Mouse (Mus musculus): Measurements from ENCODE around the gene Sgms2.

The Sgms2 gene

DNA sequence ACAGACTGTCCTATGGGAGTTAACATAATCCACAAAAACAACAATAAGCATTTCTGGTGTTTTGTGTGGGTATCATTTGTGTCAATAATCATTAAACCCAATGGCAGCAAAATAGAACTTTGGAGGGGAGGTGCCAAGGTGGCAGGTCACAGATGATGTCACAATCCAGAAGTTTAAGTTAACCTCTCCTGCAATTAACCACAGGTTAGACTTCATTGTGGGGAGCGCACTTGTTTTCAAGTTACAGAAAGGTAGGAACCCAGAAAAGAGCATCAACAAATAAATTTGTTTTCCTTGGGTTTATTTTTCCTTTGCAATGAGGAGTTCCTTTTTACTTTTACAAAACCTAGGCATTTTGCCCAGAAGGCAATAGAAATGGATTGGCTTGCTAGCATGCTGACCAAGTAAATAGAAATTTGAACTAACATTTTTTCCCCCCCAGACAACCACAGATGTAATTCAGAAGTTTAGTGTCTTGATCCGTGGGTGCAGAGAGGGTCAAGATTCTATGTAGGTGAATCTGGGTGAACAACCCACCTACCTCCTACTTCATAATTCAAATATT lies at the start of gene Sgms2:
Gene Sgms2, minus strand, starts transcription at position 51 of the 565 bp plus-strand sequence.
- no peak for DNase-seq (ENCODE audit: low read depth, low spot score)

- no peak for DNase-seq (ENCODE audit: low read depth, low spot score)
Observed at GRCm38 (mm10) chr3:131525229-131525628, 34.0 kb upstream of the Sgms2 start.

GRCm38 (mm10) chr3:131524779-131525178 lies 33.6 kb upstream of the Sgms2 start:
- no peak for DNase-seq (ENCODE audit: low read depth, low spot score)

DNA sequence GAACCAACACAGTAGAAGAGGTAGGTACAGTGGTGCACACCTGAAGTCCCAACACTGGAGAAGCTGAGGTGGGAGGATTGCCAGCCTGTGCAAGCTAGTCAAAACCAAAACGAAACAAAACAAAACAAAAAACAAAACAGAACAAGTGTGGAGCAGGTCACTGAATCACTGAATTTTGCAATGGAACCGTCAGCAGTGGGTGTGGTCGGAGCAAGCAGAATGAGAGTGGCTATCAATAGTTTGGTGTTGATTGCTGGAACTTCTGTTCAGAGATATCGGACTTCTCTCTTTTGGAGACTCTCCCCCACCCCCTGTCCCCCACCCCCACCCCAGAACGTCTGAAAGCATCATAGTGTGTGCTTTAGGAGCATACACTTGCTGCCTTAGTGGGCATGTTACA lies 33.0 kb upstream of the Sgms2 start:
- no peak for DNase-seq (ENCODE audit: low read depth, low spot score)

DNA sequence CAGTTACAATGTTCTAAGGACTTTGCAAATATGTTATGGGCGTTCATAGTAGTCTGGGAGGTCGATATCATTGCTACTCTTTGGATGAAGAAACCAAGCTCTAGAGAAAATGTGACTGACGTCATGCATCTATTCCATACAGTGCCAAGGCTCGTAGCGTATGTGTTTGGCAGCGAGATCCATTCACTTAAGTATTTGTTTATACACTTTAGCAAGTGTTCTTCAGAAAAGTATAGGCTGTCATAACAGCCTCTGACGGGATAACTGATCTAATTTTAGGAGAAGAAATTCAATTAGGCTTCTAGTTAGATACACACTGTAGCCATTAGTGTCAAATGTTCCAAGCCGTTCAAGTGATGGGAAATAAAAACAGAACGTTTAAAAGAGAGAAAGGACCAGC lies 32.5 kb upstream of the Sgms2 start:
- no peak for DNase-seq (ENCODE audit: low read depth, low spot score)

GRCm38 (mm10) chr3:131522243-131522642 lies 31.0 kb upstream of the Sgms2 start:
- no peak for DNase-seq (ENCODE audit: low read depth, low spot score)

DNA sequence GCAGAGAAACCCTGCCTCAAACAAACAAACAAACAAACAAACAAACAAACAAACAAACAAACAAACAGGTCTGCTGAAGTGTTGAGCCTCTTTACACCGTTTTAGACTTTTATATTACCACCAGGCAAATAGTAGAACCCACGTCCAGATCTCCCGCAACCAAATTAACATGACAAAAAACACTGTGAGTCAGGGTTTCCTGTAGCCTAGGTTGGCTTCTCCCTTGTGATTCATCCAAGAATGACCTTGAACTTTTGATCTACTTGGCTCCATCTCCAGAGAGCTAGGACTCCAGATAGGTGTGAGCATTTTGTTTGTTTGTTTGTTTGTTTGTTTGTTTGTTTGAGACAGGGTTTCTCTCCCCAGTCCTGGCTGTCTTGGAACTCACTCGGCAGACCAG lies 30.0 kb upstream of the Sgms2 start:
- DNase-seq (ENCODE audit: low read depth, low spot score) = no peak

- no peak for DNase-seq (ENCODE audit: low read depth, low spot score)
Observed at GRCm38 (mm10) chr3:131517756-131518155, 26.5 kb upstream of the Sgms2 start.

DNA sequence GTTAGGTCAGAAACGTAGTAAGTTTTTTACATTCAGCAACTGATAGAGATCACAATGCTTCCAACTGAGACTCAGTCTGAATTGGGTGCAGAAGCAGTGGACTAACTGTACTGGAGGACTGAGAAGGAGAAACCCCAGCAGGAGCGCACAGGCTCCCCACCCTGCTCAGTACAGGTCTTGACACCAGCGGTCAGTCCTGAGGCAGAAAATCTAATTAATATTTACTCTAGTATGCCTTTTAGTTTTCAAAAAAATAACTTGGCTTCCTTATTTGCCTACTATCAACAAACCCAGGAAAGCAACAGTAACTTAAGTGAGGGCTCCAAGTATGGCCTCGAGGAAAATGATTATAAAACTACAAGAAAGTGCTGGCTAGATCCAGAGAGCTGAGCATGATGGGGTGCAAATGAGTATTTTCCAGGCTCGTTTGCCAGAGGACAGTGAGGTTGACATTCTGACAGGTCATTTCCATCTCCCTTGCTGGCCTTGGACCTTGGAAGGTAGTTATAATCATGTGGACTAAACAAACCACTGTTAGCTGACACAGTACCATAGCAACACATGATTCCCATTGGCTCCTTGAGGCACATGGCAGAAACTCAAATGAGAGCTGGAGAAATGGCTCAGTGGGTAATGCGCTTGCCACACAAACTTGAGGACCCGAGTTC lies 25.3 kb upstream of the Sgms2 start:
- no peak for DNase-seq (ENCODE audit: low read depth, low spot score)

GRCm38 (mm10) chr3:131511616-131512015 lies 20.4 kb upstream of the Sgms2 start:
- DNase-seq (ENCODE audit: low read depth, low spot score) = no peak

GRCm38 (mm10) chr3:131508024-131508423 lies 16.8 kb upstream of the Sgms2 start:
- no peak for DNase-seq (ENCODE audit: low read depth, low spot score)

- no peak for DNase-seq (ENCODE audit: low read depth, low spot score)
Observed at GRCm38 (mm10) chr3:131504595-131505223, 13.5 kb upstream of the Sgms2 start.

- no peak for DNase-seq (ENCODE audit: low read depth, low spot score)
Observed at GRCm38 (mm10) chr3:131501677-131502370, 10.6 kb upstream of the Sgms2 start.

DNA sequence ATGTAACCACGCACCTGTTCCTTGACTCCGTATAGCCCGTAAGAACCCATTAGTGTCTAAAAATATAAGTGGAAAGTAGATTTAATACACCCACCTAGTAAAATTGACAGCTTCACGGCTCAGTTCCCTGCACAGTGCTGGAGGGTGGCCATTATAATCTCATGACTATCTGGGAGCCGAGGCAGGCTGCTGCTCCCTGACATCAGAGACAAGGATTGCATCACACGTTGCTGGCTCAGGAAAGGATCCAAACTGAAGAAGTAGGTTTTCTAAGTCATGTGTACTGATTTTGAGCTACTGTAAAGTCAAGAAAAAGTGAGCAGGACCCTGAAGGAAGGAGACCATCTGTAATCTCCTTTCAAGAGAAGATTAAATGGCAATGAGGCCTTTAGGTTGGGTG lies 8.4 kb upstream of the Sgms2 start:
- DNase-seq (ENCODE audit: low read depth, low spot score) = no peak

DNA sequence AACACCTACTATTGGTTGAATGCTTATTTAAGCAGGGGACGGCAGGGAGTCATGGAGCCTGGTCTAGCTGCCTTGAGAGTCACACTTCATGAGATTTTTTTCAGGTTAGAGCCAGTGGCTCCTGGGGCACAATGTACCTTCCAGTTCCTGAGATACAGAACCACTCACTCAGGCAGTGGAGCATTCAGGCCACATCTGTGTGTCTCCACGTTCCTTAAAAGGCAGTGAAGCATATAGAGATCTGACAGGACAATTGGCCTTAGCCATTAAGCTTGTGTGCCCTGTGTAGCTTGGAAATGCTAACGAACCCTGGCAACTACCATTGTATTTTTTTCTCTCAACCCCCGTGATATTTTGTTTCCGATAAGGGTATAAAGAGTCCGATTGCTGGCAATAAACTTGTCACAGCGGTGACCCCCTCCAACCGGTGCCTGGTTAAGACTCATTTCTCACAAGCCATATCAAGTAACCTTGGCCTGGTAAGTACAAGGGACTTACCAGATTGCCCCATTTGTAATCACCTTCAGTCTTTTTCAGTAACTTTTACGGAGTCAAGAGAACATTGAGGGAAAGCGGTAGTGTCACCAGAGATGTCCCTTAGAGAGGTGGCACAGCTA lies 5.4 kb upstream of the Sgms2 start:
- DNase-seq (ENCODE audit: low read depth, low spot score) = no peak

DNA sequence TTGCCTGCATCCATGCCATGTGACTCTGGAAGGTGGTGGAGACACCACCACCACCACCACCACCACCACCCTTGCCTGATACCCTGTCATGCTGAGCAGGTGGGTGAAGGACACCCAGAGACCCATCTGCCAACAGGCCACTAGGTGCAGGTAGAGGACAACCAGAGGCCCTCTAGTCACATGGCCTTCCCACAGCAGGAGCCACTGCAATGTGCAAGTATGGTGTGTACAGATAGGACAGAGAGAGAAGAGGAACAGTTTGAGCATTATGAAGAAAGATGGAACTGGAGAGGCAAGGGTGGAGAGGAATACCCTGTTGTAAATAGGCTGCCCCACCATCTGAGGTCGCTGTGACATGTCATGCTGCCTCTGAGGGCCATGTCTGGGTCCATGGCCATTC lies 3.9 kb upstream of the Sgms2 start:
- DNase-seq (ENCODE audit: low read depth, low spot score) = no peak

- DNase-seq (ENCODE audit: low read depth, low spot score) = no peak
Observed at GRCm38 (mm10) chr3:131493194-131493593, 2.0 kb upstream of the Sgms2 start.

- no peak for DNase-seq (ENCODE audit: low read depth, low spot score)
Observed at GRCm38 (mm10) chr3:131491980-131492379, 769 bp upstream of the Sgms2 start.

DNA sequence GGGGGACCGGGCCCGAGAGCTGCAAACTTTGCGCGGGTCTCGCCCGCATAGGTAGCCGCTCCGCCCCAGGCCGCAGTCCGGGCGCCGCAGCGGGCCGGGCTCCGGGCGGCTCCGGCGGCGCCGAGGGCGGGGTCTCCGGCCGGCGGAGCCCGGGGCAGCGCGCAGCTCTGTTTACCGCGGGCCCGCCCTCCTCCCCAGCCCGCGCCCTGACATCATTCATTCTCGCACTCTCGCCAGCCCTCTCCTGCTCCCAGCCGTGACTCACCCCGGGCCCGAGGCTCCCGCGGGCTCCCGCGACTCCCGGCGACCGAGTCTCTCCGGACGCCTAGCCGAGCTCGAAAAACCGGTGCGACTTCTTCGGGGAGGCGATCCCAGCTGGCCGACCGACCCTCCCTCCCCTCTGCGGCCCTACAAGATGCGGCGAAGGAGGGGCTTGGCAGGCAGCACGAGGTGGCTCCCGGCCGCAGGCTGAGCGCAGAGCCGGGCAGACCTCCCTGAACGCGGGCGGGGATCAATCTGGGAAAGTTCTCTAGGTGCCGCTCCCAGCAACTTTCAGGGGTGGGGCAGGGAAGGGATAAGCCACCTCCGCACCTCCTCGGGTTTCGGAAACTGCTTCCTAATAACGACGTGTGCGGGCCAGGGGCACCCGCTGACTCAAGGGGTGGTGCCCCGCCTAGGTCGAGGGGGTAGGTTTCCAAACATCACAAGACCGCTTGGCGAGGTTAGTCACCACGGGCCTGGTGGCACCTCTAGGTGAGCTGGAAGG lies 885 bp downstream of the Sgms2 start:
- DNase-seq (ENCODE audit: low read depth, low spot score) = peak; percentile 48

DNA sequence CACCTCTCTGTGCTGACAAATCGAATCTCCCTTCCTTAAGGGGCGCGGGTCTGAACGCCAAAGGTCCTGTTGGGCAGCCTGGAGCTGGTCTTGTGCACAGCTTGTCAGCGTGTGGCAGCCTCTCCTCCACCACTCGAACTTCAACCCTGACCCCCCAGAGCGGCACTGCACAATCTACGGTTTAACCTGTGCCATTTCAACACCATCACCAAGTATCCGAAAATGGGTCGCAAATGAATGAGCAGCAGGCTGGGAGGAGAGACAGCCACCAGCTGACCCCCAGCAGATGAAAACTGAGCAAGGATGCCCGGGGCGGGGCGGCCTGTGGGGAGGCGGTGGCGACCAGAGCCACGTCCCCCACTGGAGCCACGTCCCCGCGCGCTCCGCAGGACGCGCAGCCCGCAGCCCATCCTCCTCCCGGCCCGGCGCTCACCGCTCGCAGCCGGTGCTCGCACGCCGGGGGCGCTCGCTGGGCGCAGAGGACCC lies 1.5 kb downstream of the Sgms2 start:
- peak; percentile 19 for DNase-seq (ENCODE audit: low read depth, low spot score)

DNA sequence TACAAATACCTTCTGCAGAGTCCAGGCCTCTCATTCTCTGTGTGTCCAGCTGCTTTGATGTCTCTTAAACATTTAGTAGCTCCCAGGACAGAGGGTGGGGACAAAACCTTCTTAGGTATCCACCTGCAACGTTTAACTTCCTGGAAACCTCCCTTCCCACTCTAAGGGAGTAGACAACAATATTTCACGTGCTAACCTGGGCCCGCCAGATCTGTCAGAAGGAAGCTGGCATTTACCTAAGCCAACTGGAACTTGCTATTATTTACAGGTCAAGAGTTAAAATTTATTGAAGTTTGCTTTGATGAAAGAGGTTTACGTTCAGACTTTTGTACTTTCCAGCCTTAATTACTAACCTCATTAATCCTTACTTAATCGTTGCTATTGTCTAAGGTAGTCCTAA lies 2.2 kb downstream of the Sgms2 start:
- no peak for DNase-seq (ENCODE audit: low read depth, low spot score)
